Mouse (Mus musculus) spleen, adult 2 months (tissue): Measurements from ENCODE around the gene Wrap73.

ENCODE experiments used
- CTCF ChIP-seq: fragments of 200-500 bp; IDR thresholded peaks from 2 replicates; pipeline ENCODE4 v1.5.1; 2011; ENCODE audit warnings: mild to moderate bottlenecking, inconsistent platforms; ENCODE audit not compliant: insufficient read depth, insufficient read length, insufficient replicate concordance; ENCODE audit errors: extremely low read depth
- POLR2A ChIP-seq: fragments of 200-500 bp; IDR thresholded peaks from 2 replicates; pipeline ENCODE4 v1.6.1; 2011; ENCODE audit warnings: low read depth, low read length, inconsistent platforms

- TF ChIP-seq CTCF (no peak), POLR2A (no peak)
These were observed 35.1 kb downstream of the Wrap73 start for GRCm38 (mm10) chr4:154177257-154177656.
